Mouse (Mus musculus) heart, embryonic 10.5 days (tissue): ENCODE measurements at regions not wholly inside any gene's neighbourhood (a gene's known extent, or its start where the extent isn't known, plus 50 kb on each side); places are given as distances from the start of the nearest gene placed in this dataset.
A peak's percentile ranks its signal among the peaks of the same experiment; 100 is the strongest.

Source experiments
- DNase-seq: peaks from one replicate; pipeline ENCODE4 v3.0.0-alpha.2; 2017; ENCODE audit warnings: low spot score
- H3K27ac ChIP-seq: fragments of 300-500 bp; sonication (generic); 2 replicates; pipeline ENCODE4 v1.5.1; 2016; ENCODE audit warnings: mild to moderate bottlenecking
- H3K27me3 ChIP-seq: fragments of 300-500 bp; sonication (generic); 2 replicates; pipeline ENCODE4 v1.6.1; 2016; ENCODE audit warnings: mild to moderate bottlenecking; ENCODE audit not compliant: poor library complexity, insufficient read depth, severe bottlenecking
- H3K36me3 ChIP-seq: fragments of 300-500 bp; sonication (generic); 2 replicates; pipeline ENCODE4 v1.6.1; 2016; ENCODE audit warnings: mild to moderate bottlenecking, moderate library complexity
- H3K4me1 ChIP-seq: fragments of 300-500 bp; sonication (generic); 2 replicates; pipeline ENCODE4 v1.6.1; 2016; ENCODE audit warnings: mild to moderate bottlenecking
- H3K4me3 ChIP-seq: fragments of 300-500 bp; sonication (generic); 2 replicates; pipeline ENCODE4 v1.5.1; 2016; ENCODE audit warnings: mild to moderate bottlenecking, moderate library complexity
- H3K9me3 ChIP-seq: fragments of 300-500 bp; sonication (generic); 2 replicates; pipeline ENCODE4 v1.6.1; 2016; ENCODE audit warnings: mild to moderate bottlenecking, moderate library complexity
- WGBS: fragments of 180-500 bp; shearing (Covaris S2); methylation state at CpG from one replicate; pipeline ENCODE4 v1.1.7; 2016; 5-methylcytosine and 5-hydroxymethylcytosine counted together

DNA sequence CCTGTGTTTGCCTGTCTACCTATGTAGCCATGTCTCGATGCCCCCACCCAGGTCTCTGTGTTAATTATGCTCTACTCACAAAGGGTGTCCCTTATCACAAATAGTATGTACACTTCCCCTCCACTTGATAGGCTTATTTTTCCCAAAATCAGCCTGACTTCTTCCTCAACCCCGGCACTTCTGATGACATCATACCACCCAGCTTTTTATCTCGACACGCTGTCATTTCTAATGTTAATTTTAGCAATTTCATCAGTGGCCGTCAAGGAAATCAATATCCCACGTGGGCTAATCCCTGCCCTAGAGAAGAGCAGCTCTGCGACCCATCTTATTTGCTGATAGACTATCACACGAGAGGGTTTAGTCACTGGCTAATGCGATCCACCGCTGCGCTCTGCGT, 175.6 kb downstream of the Cand1 start:
- Histone ChIP-seq H3K27me3 (no peaks in the 10 kb centered on the region), H3K36me3 (no peaks in the 10 kb centered on the region)
- WGBS = 76% methylated on average over 12 of the region's 12 CpGs

DNA sequence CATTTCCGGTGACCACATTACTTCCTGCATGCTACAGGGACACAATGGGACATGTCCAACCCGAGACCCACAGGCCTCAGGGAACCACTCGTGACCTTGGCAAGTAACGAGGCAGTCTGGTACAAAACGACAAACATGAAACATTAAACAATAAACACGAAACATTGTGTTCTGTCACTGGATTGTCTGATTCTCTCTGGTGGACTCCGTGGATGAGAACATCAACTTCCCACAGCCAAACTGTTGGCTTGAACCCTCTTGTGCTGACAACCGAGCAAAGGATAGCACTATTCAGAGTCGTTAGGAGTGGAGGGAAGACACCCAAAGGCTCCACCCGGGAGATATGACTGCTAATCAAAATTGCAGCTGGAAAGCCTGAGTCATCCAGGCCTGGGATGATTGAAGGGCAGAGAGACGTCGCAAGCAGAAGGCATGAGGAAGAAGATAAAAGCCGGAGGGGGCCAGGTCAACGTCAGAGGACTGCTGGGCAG, 176.6 kb downstream of the Cand1 start:
- H3K36me3 ChIP-seq = no peaks in the 10 kb centered on the region
- peak; percentile 86 for DNase-seq
- WGBS = 54% methylated on average over 14 of the region's 14 CpGs
- peaks cover 37% of the 10 kb centered on the region for H3K4me1 ChIP-seq
- no peak overlapping the region for H3K4me3 ChIP-seq
- peak overlapping the region; percentile 43; the same call in 1 of the 2 replicates for H3K27ac ChIP-seq
- H3K27me3 ChIP-seq = no peaks in the 10 kb centered on the region
- H3K9me3 ChIP-seq = no peaks in the 10 kb centered on the region

More for the DNA sequence above, 175.6 kb downstream of the Cand1 start:
- no peaks in the 10 kb centered on the region for H3K9me3 ChIP-seq
- H3K4me1 ChIP-seq = peaks cover 33% of the 10 kb centered on the region
- H3K4me3 ChIP-seq = no peak overlapping the region
- H3K27ac ChIP-seq = no peak overlapping the region; the same call in 1 of the 2 replicates
- DNase-seq = no peak

GRCm38 (mm10) chr10:119061958-119062599, 177.8 kb downstream of the Cand1 start:
- Histone ChIP-seq H3K4me1 (peaks cover 37% of the 10 kb centered on the region), H3K27me3 (no peaks in the 10 kb centered on the region), H3K4me3 (no peak overlapping the region), H3K9me3 (no peaks in the 10 kb centered on the region), H3K27ac (no peak overlapping the region), H3K36me3 (no peaks in the 10 kb centered on the region)
- no peak for DNase-seq
- WGBS = 73% methylated on average over 13 of the region's 13 CpGs

DNA sequence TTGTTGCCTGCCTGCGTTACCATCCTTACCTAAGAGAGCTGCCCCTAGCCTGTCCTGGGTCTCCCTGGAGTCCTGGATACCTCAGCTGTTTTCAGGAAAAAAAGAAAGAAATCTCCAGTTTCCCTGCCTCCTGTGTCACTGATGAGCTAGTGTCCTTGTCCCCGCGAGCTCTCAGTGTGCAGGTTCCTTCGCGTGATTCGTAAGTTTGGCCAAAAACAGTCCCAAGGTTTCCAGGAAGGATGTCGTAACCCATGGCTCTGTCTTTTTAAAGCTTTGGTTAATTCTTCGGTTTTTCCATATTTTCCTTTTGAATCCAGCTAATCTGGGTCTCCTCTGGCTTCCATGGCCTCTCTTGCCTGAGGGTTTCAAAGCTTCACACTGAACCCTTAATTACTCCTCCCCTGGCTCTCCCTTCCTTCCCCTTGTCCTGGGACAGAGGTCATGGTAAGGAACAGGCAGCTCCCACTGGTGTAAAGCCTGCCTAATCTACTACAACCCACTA, 178.5 kb downstream of the Cand1 start:
- Histone ChIP-seq H3K4me1 (peaks cover 37% of the 10 kb centered on the region), H3K27me3 (no peaks in the 10 kb centered on the region), H3K27ac (no peak overlapping the region), H3K9me3 (no peaks in the 10 kb centered on the region), H3K36me3 (no peaks in the 10 kb centered on the region), H3K4me3 (no peak overlapping the region)
- DNase-seq = no peak
- WGBS = 94% methylated on average over 8 of the region's 8 CpGs

DNA sequence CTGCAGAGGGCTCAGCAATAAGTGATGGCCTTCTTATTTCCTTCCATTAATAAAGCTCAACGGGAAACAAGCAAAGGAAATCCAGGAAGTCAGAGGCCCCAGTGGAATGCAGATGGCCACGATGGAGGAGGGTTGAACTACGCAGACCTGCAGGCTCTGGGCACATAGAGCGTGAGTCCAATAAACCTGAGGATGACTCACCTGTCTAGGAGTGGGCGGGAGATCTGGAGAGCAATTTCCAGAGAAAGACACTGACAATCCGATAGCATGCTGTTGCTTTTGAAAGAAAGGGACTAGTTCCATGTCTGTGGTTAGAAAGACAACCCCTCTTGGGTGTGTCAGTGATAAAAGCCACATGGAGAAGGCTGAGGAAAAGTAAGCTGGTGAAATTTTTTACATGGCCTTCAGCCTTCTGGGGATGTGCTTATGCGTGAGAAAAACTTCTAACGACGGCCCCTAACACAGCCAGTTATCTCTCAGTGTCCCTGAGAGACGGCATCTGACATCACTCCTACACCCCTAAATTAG, 181.3 kb downstream of the Cand1 start:
- Histone ChIP-seq H3K4me3 (no peak overlapping the region), H3K36me3 (no peaks in the 10 kb centered on the region), H3K9me3 (no peaks in the 10 kb centered on the region), H3K4me1 (peaks cover 22% of the 10 kb centered on the region; the same call in 1 of the 2 replicates), H3K27me3 (no peaks in the 10 kb centered on the region), H3K27ac (no peak overlapping the region)
- 67% methylated on average over 10 of the region's 10 CpGs for WGBS
- DNase-seq = no peak

- Histone ChIP-seq H3K4me3 (no peak overlapping the region), H3K36me3 (no peaks in the 10 kb centered on the region), H3K9me3 (no peaks in the 10 kb centered on the region), H3K4me1 (peaks cover 18% of the 10 kb centered on the region), H3K27me3 (no peaks in the 10 kb centered on the region), H3K27ac (no peak overlapping the region)
- no peak for DNase-seq
- 84% methylated on average over 13 of the region's 13 CpGs for WGBS
Measured at GRCm38 (mm10) chr10:119055199-119055785, 184.6 kb downstream of the Cand1 start.

- 87% methylated on average over 22 of the region's 22 CpGs for WGBS
- no peaks in the 10 kb centered on the region for H3K9me3 ChIP-seq
- no peaks in the 10 kb centered on the region for H3K36me3 ChIP-seq
- no peak overlapping the region for H3K27ac ChIP-seq
- peaks cover 18% of the 10 kb centered on the region for H3K4me1 ChIP-seq
- no peaks in the 10 kb centered on the region for H3K27me3 ChIP-seq
- no peak overlapping the region for H3K4me3 ChIP-seq
- DNase-seq = no peak
Measured at GRCm38 (mm10) chr10:119054191-119055175, 184.5 kb upstream of the Dyrk2 start.

- no peak for DNase-seq
- no peak overlapping the region for H3K4me3 ChIP-seq
- H3K4me1 ChIP-seq = peaks cover 22% of the 10 kb centered on the region
- H3K27me3 ChIP-seq = no peaks in the 10 kb centered on the region
- no peaks in the 10 kb centered on the region for H3K9me3 ChIP-seq
- peak overlapping the region; percentile 69 for H3K27ac ChIP-seq
- WGBS = 71% methylated on average over 1 of the region's 1 CpGs
- H3K36me3 ChIP-seq = no peaks in the 10 kb centered on the region
Measured at GRCm38 (mm10) chr10:119052441-119053041, 182.5 kb upstream of the Dyrk2 start.

DNA sequence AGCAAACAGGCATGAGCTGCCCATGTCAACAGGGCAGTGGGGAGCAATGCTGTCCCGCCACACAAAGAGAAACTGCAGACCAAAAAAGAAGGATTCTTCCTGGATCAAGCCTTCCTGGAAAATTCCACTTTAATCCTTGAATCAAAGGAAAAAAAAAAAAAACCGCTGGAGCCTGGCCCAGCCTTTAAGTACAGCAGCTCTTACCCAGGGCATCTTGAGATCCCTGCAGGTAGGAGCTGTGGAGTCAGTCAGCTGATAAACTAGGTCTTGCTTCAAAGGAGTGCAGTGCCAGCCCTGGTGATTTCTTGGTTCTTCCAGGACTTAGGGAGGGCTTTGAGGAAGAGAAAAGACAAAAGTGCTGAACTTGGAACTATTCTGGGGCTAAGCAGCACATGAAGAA, 181.6 kb upstream of the Dyrk2 start:
- Histone ChIP-seq H3K36me3 (no peaks in the 10 kb centered on the region), H3K4me1 (peaks cover 22% of the 10 kb centered on the region), H3K27ac (no peak overlapping the region), H3K27me3 (no peaks in the 10 kb centered on the region), H3K4me3 (no peak overlapping the region), H3K9me3 (no peaks in the 10 kb centered on the region)
- WGBS = 45% methylated on average over 2 of the region's 2 CpGs
- no peak for DNase-seq

DNA sequence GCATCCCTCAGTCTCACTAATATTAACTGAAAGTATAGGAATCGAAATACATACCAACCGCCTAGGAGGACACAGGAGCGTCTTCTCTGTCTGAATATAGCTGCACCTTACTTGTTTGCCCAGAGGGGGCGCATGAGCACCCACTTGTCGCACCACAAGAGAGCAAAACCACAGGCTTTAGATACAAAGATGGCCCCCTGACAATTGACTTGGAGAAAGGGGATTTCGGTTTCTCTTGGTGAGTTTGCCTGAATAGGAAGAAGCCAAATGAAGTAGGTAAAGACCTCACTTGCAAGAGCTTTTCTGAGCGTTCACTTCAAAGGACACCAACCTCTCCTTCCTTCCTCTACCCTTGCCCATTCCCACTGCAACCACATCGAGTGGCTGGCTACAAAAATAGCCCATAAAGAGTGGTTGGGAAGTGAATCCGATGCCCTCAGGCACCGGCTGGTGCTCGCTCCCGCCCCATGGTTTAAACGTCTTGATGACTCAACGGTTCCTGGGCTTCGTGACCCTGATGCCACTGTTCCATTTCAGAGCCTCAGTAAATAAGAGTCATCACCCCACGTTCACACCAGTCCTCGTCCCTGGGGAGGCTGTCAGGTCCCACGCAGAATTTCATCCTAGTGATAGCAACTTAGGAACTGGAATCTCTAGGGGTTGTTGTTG, 180.1 kb upstream of the Dyrk2 start:
- H3K27me3 ChIP-seq = no peaks in the 10 kb centered on the region
- H3K9me3 ChIP-seq = no peaks in the 10 kb centered on the region
- no peaks in the 10 kb centered on the region for H3K36me3 ChIP-seq
- WGBS = 78% methylated on average over 18 of the region's 18 CpGs
- H3K27ac ChIP-seq = no peak overlapping the region
- DNase-seq = no peak
- H3K4me1 ChIP-seq = peaks cover 22% of the 10 kb centered on the region
- H3K4me3 ChIP-seq = no peak overlapping the region

DNA sequence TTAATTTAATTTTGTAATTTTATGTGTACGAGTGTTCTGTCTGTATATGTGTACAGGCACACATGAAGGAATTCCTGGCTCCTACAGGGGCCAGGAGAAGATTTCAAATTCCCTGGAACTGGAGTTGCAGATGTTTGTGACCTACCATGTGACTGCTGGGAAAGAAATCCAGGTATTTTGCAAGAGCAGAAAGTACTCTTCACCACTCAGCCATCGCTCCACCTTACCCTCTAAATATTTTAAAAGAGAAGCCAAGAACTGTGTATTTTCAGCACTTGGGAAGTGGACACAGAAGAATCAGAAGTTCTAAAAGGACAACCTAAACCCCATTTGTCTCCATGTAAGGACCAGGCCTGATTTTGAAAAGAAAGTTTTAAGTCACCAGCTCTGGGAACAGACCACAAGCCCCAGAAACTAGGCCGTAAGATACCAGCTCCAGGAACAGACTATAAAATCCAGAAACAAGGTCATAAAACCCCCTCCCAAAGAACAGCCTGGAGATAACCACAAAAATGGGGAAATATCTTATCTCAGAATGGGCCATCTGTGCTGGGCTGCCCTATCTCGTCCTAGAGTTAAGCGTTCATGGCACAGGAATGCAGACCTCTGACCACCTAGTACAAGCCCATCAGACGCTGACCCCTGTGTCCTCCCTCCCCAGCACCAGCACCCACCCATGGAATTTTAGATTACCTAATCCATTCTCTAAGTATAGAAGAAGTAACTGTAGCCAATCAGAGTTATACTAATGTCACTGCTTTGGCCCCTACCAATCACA, 178.8 kb upstream of the Dyrk2 start:
- H3K27me3 ChIP-seq = no peaks in the 10 kb centered on the region
- no peaks in the 10 kb centered on the region for H3K9me3 ChIP-seq
- no peak for DNase-seq
- no peak overlapping the region for H3K27ac ChIP-seq
- H3K4me1 ChIP-seq = peaks cover 22% of the 10 kb centered on the region
- no peaks in the 10 kb centered on the region for H3K36me3 ChIP-seq
- no peak overlapping the region for H3K4me3 ChIP-seq
- WGBS = 41% methylated on average over 6 of the region's 6 CpGs
